7 mouse cellular contexts compared by ENCODE assay signal in the genomic region with DNA sequence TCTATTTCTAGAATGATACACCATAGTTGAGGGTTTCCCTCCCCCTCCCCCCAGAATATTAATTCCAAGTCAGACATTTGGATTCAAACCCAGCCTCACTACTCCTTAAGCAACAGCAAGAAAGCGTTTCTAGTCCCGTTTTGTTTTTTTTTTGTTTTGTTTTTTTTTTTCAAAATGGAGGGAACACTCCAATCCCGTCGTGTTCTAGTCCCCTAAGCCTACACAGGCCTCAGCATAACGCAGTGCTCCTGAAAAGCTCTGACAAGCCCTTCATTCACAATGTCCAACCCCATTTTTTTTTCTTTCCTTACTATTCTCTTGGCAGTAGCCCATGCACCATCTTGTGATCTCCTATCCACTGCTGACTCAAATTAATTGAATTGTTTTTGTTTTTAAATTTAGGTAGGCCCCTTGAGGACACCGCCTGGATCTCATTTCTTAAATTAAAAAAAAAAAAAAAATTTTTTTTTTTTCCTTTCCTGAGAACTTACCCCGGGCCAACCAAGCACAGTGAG. TPM values are rescaled to one million over a fixed set of nuclear protein-coding genes. Genes with fewer than 3 reads are reported as not detected.
DNase-seq lines count a peak whose midpoint lies in the region; ATAC-seq and TF ChIP-seq lines count a peak whose summit lies in the region.

No protein-coding gene starts in this region.

- no peak for TF ChIP-seq CTCF in left cerebral cortex, adult 2 months (IDR thresholded peaks at IDR 0.05)

- H3K27ac ChIP-seq in left cerebral cortex, adult 2 months: no peak overlapping the region
- no peak overlapping the region for H3K27ac ChIP-seq in embryonic facial prominence, embryonic 11.5 days (replicated peaks; ENCODE audit: low read depth, low read length)
- no peak overlapping the region for H3K27ac ChIP-seq in limb, embryonic 10.5 days

- no peak for DNase-seq in left cerebral cortex, adult 2 months (ENCODE audit: extremely low spot score in 1 of 2, low spot score in 2 of 2)
- DNase-seq in left cerebral cortex, adult 11 months (ENCODE audit: low spot score): no peak
- peak; percentile 2 for DNase-seq in embryonic facial prominence, embryonic 11.5 days (ENCODE audit: low spot score)
- DNase-seq in limb, embryonic 10.5 days (ENCODE audit: low spot score): no peak
- DNase-seq in retina, postnatal 1 day: peak; percentile 2
- DNase-seq in spleen, postnatal 10 days (ENCODE audit: low spot score in 2 of 2): no peak
- DNase-seq in left cerebral cortex, postnatal 10 days (ENCODE audit: extremely low spot score in 1 of 2, low spot score in 2 of 2): no peak

- no peak for ATAC-seq in embryonic facial prominence, embryonic 11.5 days (replicated peaks; ENCODE audit: insufficient number of reproducible peaks, low FRiP score, low TSS enrichment, low read depth)

- H3K36me3 ChIP-seq in embryonic facial prominence, embryonic 11.5 days (replicated peaks; ENCODE audit: control insufficient read depth, insufficient read depth, low read depth, low read length): no peaks in the 10 kb centered on the region
- peaks cover 6% of the 10 kb centered on the region for H3K36me3 ChIP-seq in limb, embryonic 10.5 days

- intact Hi-C loops in left cerebral cortex, adult 2 months (cut with DNase I): loop anchor here (10.0 kb wide), 1 partner anchor 599 kb away; no protein-coding TSS in a partner anchor
- intact Hi-C loops in left cerebral cortex, postnatal 10 days (cut with DNase I): no loop called here

- no peak overlapping the region; the same call in 1 of the 2 replicates for H3K4me2 ChIP-seq in embryonic facial prominence, embryonic 11.5 days (ENCODE audit: low read depth, low read length)

- H3K9ac ChIP-seq in embryonic facial prominence, embryonic 11.5 days (replicated peaks; ENCODE audit: low read length): no peak overlapping the region

- H3K4me3 ChIP-seq in left cerebral cortex, adult 2 months: peak overlapping the region; percentile 92
- peak overlapping the region; percentile 63; the same call in 1 of the 2 replicates for H3K4me3 ChIP-seq in embryonic facial prominence, embryonic 11.5 days (ENCODE audit: low read depth, low read length)
- peak overlapping the region; percentile 79 for H3K4me3 ChIP-seq in limb, embryonic 10.5 days

- H3K4me1 ChIP-seq in embryonic facial prominence, embryonic 11.5 days (ENCODE audit: control insufficient read depth, insufficient read depth, low read length): no peaks in the 10 kb centered on the region
- H3K4me1 ChIP-seq in limb, embryonic 10.5 days: peaks cover 9% of the 10 kb centered on the region

- WGBS in embryonic facial prominence, embryonic 11.5 days: 69% methylated on average over 7 of the region's 7 CpGs
- 84% methylated on average over 7 of the region's 7 CpGs for WGBS in limb, embryonic 10.5 days

- H3K27me3 ChIP-seq in embryonic facial prominence, embryonic 11.5 days (ENCODE audit: control insufficient read depth, insufficient read depth, low read length): no peaks in the 10 kb centered on the region
- H3K27me3 ChIP-seq in limb, embryonic 10.5 days (ENCODE audit: low read depth, poor library complexity, severe bottlenecking): no peaks in the 10 kb centered on the region

- H3K9me3 ChIP-seq in embryonic facial prominence, embryonic 11.5 days (replicated peaks; ENCODE audit: control insufficient read depth, low read length): no peaks in the 10 kb centered on the region
- H3K9me3 ChIP-seq in limb, embryonic 10.5 days (replicated peaks): no peaks in the 10 kb centered on the region

RNA-seq across cellular contexts. Expression of a gene that starts 1.0 kb away (rescaled TPM):
- 1 to 10 TPM; 6.6 to 7.4 TPM for total RNA-seq in left cerebral cortex, adult 2 months (2021)
- 21.5 and 21.7 TPM in 2 replicates for polyA plus RNA-seq in embryonic facial prominence, embryonic 11.5 days (2014; fragmentation: Nextera tagmentation; extraction: Ambion mirVana)
- 15.3 and 23.1 TPM in 2 replicates for polyA plus RNA-seq in limb, embryonic 10.5 days (2016; fragmentation: Nextera tagmentation; extraction: Ambion mirVana)
- 10 to 100 TPM; 11.5 to 12.7 TPM for total RNA-seq in left cerebral cortex, postnatal 10 days (2021)

Comparison
In these comparisons a context has a peak if more than half of its experiments do, and no peak if none do; other contexts are left out.
1. DNase-seq: peak in embryonic facial prominence, embryonic 11.5 days (single experiment) and retina, postnatal 1 day (single experiment); none in left cerebral cortex, adult 2 months (0 of 2), left cerebral cortex, adult 11 months (single experiment), limb, embryonic 10.5 days (single experiment), spleen, postnatal 10 days (0 of 2) and left cerebral cortex, postnatal 10 days (0 of 2).
2. Peak in every context shown above with its lines, with median percentiles within 50 percentile points of each other: H3K4me3 ChIP-seq.